Mouse (Mus musculus) megakaryocyte, embryonic 14.5 days (primary cell): ENCODE data around the gene Psg16. TPM values are rescaled to one million over a fixed set of nuclear protein-coding genes. Genes with fewer than 3 reads are reported as not detected.

Source experiments
- H3K27me3 ChIP-seq: replicated peaks from 2 replicates; pipeline ENCODE3; 2012; ENCODE audit warnings: inconsistent platforms
- H3K36me3 ChIP-seq: replicated peaks from 2 replicates; pipeline ENCODE3; 2012; ENCODE audit warnings: low read length, inconsistent platforms, mixed read lengths
- H3K4me1 ChIP-seq: 2 replicates; pipeline ENCODE4 v1.6.1; 2012; ENCODE audit warnings: inconsistent platforms
- H3K4me3 ChIP-seq: replicated peaks from 2 replicates; pipeline ENCODE3; 2012; ENCODE audit warnings: moderate library complexity, mild to moderate bottlenecking, inconsistent platforms
- H3K9me3 ChIP-seq: 2 replicates; pipeline ENCODE4 v1.6.1; 2012; ENCODE audit warnings: inconsistent platforms
- FLI1 ChIP-seq: IDR thresholded peaks from 2 replicates; pipeline ENCODE4 v1.6.1; 2012; ENCODE audit warnings: low read length, inconsistent platforms, mixed read lengths
- GATA1 ChIP-seq: IDR thresholded peaks from 3 replicates; pipeline ENCODE4 v1.6.1; 2012; ENCODE audit warnings: mixed read lengths, low read length, inconsistent platforms, borderline replicate concordance
- polyA plus RNA-seq: library from polyadenylated mRNA; stranded (reverse); fragments of >175 nt; gene quantifications from 2 replicates; pipeline ENCODE4 v1.2.3, GENCODE M21; 2012; ENCODE audit warnings: low replicate concordance; ENCODE audit not compliant: insufficient read depth

Gene Psg16
- polyA plus RNA-seq = not detected in 2 replicates

DNA sequence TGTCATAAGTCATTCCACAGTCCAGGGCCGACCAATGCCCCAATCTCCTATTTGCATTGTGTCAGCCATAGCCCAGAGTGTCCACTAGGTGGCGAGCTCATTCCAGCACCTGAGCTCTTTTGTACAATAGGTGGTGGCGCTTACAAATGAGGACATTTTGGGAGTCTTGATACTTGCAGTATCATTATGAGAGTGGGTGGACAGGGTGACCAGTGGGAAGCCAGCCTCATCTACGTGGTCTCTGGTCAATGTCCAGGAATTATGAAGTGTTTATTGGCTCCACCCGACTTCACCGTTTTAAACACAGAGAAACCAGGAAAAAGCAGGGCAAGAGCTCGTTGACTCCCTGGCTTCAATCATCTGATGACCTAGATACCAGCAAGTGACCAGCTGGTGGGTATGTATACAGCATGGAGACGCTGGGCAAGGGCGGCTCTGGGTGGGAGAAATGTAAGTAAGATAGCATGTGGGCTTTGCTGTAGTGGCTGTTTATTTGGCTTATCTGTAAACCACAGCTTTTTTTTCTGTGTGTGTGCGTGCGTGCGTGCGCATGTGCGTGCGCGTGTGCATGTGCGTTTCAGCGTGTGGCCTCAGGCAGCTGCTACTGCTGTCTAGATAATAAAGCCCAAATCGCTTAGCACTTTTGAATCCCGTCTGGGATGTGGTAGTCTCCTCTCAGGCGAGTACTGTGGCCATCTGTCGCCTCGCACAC, at the start of gene Psg16:
Gene Psg16 (plus strand): TSS at position 137 of the 712 bp plus-strand sequence.
- Histone ChIP-seq H3K9me3 (peaks cover 9% of the 10 kb centered on the region; the same call in 1 of the 2 replicates), H3K27me3 (peaks cover 8% of the 10 kb centered on the region), H3K4me3 (no peak within 1 kb of the TSS), H3K4me1 (peaks cover 9% of the 10 kb centered on the region), H3K36me3 (no peaks in the 10 kb centered on the region)
- TF ChIP-seq FLI1 (no peak), GATA1 (no peak)

DNA sequence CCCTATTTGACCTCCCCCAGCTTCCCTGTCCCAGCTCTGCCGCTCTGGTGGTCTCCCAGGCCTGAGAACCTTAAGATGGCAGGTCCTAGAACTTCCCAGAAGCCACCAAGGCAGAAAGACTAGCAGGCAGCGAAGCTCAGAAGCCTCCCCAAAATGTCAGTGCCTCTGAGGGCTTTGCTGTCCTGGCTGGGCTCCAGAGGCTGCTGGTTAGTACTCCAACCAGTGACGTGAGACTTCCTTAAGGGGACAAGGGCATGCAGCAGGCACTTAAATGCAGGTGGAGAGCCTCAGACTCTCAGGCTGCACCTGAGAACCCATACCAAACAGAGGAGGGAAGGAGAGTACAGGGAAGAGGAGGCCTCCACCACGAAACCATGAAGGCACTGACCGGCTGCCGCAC, 49.7 kb upstream of the Psg16 start:
- H3K36me3 ChIP-seq = peaks cover 60% of the 10 kb centered on the region
- H3K4me1 ChIP-seq = peaks cover 88% of the 10 kb centered on the region
- no peaks in the 10 kb centered on the region for H3K27me3 ChIP-seq
- TF ChIP-seq FLI1 (no peak), GATA1 (no peak)
- no peaks in the 10 kb centered on the region for H3K9me3 ChIP-seq
- H3K4me3 ChIP-seq = peak overlapping the region; percentile 98

DNA sequence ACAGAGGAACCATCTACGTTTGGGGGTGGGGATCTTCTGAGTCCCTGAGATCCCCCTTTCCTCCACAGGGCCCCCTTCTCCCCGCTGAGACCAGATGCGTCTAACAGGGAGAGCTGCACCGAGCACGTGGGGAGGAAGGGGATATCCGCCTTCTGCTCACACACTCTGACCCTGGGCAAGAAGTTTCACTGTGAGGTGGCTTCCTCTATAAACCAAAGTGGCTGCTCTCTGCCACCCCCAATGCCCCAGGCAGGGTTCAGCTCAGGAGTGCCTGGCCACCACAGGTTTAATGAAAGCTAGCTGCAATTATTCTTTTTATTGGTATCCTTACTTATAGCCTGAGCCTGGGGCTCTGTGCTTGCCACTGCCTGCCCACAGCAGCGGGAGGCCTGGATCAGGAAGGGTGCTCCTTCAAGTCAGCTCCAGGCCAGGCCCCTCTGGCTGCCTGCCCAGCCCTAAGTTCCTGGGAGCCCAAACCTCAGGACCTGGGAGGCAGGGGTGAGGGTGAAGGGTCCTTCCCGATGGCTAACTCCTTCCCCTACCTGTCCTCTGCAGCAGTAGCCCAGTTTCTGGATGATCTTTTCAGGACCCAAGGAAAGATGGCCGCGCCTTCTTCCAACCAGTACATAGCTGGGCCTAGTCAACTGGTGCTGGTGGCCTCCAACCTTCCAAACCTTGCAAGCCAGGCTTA, 48.9 kb upstream of the Psg16 start:
- H3K4me3 ChIP-seq = peak overlapping the region; percentile 98
- peaks cover 52% of the 10 kb centered on the region for H3K36me3 ChIP-seq
- no peak for TF ChIP-seq GATA1
- peaks cover 80% of the 10 kb centered on the region for H3K4me1 ChIP-seq
- no peaks in the 10 kb centered on the region for H3K27me3 ChIP-seq
- no peaks in the 10 kb centered on the region for H3K9me3 ChIP-seq

DNA sequence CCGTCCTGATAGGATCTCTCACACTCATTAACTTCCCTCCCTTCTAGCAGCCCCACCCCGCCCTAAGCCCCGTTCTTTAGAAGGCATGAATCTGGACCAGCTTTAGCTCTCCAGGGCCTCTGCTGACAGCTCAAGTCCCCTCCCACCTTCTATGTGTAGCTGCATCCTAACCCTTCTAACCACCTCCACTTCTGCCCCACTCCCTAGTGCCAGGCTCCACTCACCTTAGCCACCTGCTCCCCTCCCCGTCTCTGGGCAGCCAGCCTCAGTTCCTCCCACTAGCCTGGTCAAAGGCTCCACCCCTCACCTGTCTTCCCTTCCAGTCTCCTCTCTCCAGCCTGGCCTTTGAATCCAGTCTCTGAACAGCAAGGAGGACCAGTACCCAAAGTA, 48.3 kb upstream of the Psg16 start:
- no peaks in the 10 kb centered on the region for H3K27me3 ChIP-seq

DNA sequence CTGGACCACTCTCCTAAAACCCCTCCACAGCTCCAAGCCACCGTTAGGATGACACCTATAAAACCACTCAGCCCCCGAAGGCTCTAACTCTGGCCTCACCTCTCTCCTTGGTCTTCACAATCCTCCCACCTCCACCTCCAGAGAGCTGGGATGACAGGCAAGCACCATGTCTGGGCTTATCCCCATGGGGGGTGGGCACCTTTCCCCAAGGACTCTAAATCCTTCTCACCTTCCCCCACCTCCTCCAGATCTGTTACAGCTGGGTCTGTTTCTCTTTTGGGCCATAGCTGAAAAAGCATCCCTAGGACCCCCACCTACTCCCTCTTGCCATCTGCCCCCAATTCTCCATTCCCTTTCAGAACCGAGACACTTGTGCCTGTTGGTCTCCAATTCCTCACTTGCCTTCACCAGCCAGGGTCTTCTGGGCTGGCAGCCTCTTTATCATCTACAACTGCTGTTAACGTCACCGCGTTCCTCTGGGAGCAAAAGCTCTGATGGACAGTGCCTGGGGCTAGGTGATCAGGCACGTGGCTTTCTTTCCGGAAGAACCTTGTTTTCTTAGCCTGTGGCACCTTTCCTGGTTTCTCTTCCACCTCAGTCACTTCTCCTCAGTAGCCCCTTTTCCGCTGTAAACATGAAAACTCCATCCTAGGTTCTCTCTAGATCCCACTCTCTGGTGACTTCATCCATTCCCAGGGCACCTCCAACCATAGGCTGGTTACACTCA, 47.8 kb upstream of the Psg16 start:
- Histone ChIP-seq H3K4me1 (peaks cover 70% of the 10 kb centered on the region), H3K27me3 (no peaks in the 10 kb centered on the region), H3K9me3 (no peaks in the 10 kb centered on the region), H3K4me3 (peak overlapping the region; percentile 98), H3K36me3 (peaks cover 41% of the 10 kb centered on the region)
- TF ChIP-seq GATA1 (no peak), FLI1 (no peak)

More for the DNA sequence above, 48.3 kb upstream of the Psg16 start:
- Histone ChIP-seq H3K9me3 (no peaks in the 10 kb centered on the region), H3K4me3 (peak overlapping the region; percentile 98), H3K4me1 (peaks cover 76% of the 10 kb centered on the region), H3K36me3 (peaks cover 46% of the 10 kb centered on the region)
- TF ChIP-seq FLI1 (no peak), GATA1 (no peak)

DNA sequence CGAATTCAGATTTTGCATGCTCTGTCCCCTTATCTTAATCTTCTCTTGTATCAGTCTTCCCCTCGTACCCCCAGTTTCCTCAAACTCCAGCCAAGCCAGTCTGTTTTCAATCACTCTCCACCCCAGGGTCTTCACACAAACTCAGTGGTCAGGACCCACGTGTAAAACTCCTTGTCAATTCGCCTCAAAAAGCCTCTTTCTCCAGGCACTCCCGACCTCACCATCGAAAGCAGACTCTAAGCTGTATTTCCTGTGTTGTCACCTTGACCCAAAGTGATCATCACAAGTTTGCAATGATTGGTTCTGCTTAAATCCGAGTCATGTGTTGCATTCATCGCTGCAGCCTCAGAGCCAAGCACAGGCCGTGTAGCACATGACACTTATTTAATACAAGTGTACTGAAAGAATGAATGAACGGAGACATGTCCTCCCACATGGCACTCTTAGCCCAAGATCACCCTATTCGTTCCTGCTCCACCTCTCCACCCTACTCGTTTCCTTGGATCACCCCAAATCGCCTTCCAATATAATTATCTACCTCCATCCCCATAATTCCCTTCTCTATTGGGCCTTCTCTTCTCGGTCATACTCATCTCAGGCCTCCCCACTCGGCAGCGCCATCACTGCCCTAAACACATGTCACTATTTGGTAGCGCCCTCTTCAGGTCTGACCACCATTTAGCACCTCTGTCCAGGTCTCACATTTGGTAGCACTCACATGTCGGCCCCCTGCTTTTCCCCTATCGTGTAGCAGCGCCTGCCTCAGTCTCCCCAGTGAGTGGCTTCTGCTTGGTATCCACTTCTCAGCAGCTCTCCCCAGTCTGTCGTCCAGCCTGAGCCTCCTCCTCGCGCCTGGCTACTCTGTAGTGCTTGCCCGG, 46.9 kb upstream of the Psg16 start:
- H3K4me1 ChIP-seq = peaks cover 61% of the 10 kb centered on the region
- TF ChIP-seq FLI1 (no peak), GATA1 (no peak)
- peaks cover 37% of the 10 kb centered on the region for H3K36me3 ChIP-seq

DNA sequence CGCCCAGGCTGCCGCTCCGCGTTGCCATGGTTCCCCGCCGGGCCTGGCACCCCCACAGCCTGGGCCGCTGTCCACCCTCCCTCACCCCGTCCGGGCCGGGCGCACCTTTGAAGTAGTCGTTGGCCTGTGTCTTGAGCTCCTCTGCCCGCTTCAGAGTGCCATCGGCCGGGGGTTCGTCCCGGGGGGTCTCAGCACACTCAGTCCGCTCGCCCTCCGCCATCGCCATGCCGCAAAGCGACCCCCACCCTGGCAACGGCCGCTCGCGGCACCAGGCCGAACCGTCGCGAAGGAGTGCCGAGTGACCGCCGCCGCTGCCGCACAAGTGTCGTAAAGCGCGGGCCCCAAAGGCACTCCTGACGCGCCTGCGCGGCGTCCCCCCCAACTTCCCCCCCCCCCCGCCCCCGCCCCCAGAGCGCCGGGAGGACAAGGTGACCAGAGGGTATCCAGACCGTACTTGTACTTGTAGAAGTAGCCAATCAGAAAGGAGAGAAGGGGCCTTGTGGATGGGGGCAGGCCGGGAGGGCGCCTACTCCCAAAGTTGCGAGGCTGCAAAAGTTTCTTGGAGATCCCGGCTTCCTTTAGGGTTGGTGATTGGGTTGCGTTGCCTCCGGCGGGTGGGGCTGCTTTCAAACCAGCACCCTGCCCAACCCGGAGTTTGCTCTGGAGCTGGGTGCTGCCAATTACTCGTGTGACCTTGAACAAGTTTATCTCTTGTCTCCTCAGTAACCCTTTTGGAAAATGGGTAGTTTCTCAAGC, 46.1 kb upstream of the Psg16 start, which contains the start of gene Ppp5c:
Gene Ppp5c (minus strand): TSS at position 337 of the 756 bp plus-strand sequence.
- Histone ChIP-seq H3K9me3 (no peaks in the 10 kb centered on the region), H3K36me3 (peaks cover 36% of the 10 kb centered on the region), H3K4me3 (peak within 1 kb of the TSS; percentile 98), H3K27me3 (no peaks in the 10 kb centered on the region), H3K4me1 (peaks cover 53% of the 10 kb centered on the region)
- no peak for TF ChIP-seq GATA1
- TF ChIP-seq FLI1 = no peak

More for the DNA sequence above, 46.9 kb upstream of the Psg16 start:
- Histone ChIP-seq H3K4me3 (peak overlapping the region; percentile 98), H3K9me3 (no peaks in the 10 kb centered on the region), H3K27me3 (no peaks in the 10 kb centered on the region)

DNA sequence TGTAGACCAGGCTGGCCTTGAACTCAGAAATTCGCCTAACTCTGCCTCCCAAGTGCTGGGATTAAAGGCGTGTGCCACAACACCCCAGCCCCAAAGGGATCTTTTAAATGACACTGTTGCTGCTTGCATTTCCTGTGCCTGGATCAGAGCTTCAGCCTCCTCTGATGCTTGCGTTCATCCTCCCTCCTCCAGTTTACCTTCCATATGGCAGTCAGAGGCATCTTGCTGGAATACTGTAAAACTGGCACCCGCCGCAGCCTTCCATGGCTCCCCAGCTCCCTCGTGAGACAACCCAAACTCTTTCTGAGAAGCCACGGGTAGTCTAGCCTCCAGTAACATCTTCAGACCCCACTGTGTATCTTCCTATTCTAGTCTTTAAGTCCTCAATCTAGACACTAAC, 44.9 kb upstream of the Psg16 start:
- peaks cover 41% of the 10 kb centered on the region for H3K4me1 ChIP-seq
- H3K27me3 ChIP-seq = no peaks in the 10 kb centered on the region
- H3K9me3 ChIP-seq = no peaks in the 10 kb centered on the region
- H3K4me3 ChIP-seq = no peak overlapping the region
- TF ChIP-seq GATA1 (no peak), FLI1 (no peak)
- H3K36me3 ChIP-seq = peaks cover 35% of the 10 kb centered on the region

DNA sequence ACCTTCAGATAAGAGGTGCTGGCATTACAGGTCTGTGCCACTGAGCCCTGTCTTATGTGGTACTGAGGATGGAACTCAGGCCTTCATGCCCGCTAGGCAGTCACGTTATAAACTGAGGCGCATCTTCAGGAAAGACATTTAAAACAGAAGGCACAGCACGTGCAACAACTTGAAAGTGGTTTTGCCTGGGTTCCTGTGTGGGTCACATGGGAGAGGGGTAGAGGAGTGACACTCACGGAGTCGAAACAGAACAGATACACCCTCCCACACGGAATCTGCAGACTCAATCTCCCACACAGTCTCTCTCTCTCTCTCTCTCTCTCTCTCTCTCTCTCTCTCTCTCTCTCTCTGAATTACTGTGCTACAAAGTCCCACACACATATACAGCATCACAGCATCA, 43.6 kb upstream of the Psg16 start:
- no peaks in the 10 kb centered on the region for H3K27me3 ChIP-seq
- H3K4me3 ChIP-seq = no peak overlapping the region
- TF ChIP-seq GATA1 (no peak), FLI1 (no peak)
- H3K36me3 ChIP-seq = peaks cover 36% of the 10 kb centered on the region
- H3K9me3 ChIP-seq = no peaks in the 10 kb centered on the region
- H3K4me1 ChIP-seq = peaks cover 28% of the 10 kb centered on the region
